Mouse (Mus musculus): Measurements from ENCODE around the gene Rasgef1c.

The Rasgef1c gene

DNA sequence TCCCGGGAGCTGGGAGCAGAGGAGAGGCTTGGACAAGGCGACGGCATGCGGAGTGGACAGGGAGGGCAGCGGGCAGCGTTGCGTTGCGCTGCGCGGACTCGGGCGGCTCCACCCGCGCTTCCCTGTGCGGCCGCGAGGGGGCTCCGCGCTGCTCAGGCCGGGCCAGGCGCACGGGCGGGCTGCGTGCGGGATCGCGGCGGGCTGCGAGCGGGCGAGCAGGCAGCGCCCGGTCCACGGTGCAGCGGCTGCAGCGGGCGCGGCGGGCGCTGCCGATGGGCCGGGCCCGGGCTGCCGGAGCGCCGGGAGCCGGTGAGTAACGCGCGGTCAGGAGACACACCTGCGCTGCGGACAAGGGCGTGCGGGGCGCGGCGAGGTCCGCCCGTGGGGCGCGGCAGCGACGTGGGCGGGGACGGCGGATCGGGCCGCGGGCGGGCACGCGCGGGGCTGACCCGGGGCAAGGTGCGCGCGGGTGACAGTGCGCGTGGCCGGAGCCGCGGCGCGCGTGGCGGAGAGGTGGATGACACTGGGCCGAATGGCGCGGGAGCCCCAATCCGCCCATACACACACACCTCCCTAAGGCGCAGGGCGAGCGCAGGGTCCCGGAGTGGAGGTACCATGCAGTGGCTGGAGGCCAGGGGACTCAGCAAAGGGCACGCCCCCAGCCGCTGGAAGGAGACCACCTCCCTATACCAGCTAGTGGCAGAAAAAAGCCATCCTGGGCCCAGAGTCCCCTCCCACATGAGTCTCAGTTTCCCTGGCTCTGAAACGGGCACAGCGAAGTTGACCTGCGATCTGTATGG is at the start of gene Rasgef1c:
TSS of gene Rasgef1c (plus strand) at position 177 of the 800 bp plus-strand sequence.
- DNase-seq (ENCODE audit: low read depth, low spot score) = peak; percentile 31

DNA sequence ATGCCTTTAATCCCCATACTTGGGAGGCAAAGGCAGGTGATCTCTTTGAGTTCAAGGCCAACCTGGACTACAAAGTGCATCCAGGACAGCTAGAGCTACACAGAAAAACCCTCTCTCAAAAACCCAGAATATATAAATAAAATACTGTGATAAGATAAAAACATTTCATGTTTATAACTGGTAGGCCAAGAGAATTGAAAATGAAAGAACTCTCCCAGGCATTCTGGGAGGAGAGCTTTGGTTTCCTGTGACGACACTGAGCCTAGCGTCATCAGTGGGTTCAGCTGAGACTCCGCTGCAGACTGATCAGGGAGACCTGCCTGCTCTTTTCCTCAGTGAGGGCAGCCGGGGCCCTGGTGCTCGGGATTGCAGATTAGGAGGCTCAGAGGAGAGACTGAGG is 46.5 kb upstream of the Rasgef1c start:
- no peak for DNase-seq (ENCODE audit: low read depth, low spot score)

DNA sequence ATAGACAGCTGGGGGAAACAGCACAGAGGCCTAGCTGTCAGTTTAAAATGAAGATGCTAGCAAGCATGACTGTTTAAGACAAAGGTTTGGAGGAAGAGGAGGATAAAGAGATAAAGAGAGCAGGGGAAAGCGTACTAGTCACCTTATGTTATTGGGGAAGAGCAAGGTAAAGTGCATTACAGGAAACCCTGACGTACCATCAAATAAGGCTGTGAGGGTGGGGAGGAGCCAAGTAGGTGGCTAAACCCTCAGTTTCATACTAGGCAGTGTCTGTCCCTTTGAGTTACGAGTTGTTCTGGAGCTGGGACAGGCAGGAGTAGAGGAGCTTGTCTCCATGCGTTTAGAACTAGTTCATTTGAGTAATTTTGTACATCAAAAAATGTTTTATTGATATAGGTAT is 40.5 kb upstream of the Rasgef1c start:
- no peak for DNase-seq (ENCODE audit: low read depth, low spot score)

DNA sequence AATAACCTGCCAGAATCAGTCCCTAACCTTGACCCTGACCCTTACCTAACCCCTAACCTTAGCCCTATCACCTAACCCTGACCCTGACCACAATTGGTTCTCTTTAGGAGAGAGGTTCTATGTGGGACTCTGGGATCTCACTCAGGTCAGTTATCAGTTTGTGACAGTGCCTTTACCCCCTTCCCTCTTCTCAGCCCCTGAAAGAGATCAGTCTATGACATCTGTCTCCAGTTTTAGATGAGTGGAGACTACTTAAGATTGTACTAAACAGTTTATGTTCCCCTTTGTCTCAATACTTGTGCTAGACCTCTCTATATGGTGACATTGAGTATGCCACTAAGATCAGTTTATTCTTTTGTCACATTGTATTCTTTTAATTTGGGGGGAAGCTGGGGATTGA is 37.7 kb upstream of the Rasgef1c start:
- DNase-seq (ENCODE audit: low read depth, low spot score) = no peak

DNA sequence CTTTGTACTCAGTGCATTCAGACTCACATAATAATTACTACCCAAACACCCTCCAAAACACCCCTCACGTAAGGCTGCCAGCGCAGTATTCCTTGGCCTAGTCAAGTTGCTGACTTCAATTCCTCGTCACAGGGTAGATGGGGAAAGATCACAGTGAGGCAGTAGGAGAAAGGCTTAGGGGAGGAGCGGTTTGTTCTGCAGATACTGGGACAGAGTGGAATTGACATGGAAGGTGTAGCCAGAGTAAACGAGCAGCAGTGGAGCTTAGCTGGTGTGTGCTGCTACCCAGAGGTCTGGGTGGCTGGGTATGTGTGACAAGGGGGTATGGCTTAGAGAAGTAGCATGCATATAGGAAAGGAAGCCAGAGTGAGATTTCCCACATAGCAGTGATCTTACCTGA is 34.3 kb upstream of the Rasgef1c start:
- no peak for DNase-seq (ENCODE audit: low read depth, low spot score)

DNA sequence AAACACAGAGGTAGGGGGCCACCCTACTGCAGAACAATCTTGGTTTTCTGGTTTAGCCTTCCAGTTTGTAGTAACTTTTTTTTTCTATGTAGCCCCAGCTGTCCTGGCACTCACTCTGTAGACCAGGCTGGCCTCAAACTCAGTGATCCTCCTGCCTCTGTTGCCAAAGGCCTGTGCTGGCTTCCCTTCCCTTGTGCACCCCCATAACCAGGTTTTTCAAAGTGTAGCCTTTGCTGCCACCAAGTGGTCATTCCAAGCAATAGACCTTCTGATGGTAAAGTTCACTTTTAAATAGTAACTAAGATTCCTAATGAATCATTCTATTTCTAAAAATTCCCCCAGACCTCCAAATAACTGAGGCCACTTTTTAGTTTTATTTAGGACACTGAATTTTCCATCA is 31.9 kb upstream of the Rasgef1c start:
- peak; percentile 57 for DNase-seq (ENCODE audit: low read depth, low spot score)

DNA sequence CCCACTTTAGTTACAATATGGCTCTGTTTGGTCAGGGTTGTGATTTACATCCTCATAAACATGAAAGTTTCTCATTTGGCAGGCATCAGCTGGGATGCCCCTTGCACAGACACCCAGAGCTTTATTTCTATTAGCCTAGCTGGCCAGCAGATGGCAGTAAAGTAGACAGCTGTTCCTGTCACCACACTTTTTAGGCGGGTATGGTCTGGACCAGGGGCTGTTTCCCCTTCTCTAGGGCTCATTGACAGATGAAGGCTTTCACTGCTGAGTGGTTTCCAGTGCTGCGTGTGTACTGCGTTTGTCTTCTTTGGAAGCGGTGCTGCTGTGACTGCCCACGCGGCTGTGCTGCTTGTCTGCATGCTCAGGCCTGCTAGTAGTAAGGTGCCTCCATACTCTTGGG is 29.7 kb upstream of the Rasgef1c start:
- DNase-seq (ENCODE audit: low read depth, low spot score) = peak; percentile 62

DNA sequence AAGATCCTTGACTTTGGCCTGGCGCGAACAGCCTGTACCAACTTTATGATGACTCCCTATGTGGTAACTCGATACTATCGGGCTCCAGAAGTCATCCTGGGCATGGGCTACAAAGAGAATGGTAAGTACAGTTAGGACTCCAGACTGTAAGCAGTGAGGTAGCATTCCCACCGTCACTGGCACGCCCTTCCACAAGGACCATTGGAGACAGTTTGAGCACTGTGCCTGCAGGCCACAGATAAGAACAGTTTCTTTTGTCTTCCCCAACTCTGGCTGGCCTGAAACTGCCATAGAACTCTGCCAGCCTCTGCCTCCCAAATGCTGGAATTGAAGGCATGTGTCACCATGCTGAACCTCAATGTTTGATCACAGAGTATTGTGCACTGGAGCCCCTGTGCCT is 28.9 kb upstream of the Rasgef1c start:
- DNase-seq (ENCODE audit: low read depth, low spot score) = no peak

DNA sequence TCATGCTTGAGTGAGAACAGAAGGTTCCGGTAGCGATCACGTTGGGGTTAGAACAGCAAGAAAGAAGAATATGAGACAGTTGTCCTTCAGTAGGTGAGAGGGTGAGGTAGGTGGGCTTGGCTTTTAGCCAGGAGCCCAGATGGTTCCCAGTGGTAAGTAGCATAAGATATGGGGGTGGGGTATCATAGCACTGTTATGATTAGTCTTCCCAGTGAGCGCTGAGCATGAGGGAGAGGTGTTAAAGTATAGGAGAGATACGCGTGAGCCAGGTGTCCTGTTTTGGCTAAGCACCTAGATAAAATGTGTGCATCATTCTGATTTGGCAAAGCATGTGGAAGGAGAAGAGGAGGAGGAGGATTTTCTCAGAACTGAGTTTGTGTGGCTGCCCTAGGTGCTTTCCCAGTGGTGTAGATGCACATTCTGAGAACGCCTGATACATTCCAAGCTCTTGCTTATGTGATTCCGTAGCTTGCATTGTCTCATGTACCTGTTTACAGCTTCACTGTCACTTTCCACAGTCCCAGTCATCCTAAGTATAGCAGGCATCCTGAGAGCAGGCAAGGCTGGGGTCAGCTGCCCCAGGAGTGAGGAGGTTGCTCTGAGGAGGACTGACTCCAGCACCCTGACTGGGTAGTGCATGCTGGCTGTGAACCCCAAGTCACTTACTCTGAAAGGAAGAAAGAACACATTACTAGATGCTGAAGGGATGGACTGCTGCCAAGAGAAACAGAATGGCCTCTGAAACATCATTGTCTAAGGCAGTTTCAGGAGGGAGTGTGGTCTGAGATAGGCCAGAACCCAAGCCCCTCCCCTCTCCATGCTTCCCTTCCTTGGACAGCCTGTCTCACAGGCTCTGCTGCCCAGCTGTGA is 24.5 kb upstream of the Rasgef1c start:
- no peak for DNase-seq (ENCODE audit: low read depth, low spot score)

DNA sequence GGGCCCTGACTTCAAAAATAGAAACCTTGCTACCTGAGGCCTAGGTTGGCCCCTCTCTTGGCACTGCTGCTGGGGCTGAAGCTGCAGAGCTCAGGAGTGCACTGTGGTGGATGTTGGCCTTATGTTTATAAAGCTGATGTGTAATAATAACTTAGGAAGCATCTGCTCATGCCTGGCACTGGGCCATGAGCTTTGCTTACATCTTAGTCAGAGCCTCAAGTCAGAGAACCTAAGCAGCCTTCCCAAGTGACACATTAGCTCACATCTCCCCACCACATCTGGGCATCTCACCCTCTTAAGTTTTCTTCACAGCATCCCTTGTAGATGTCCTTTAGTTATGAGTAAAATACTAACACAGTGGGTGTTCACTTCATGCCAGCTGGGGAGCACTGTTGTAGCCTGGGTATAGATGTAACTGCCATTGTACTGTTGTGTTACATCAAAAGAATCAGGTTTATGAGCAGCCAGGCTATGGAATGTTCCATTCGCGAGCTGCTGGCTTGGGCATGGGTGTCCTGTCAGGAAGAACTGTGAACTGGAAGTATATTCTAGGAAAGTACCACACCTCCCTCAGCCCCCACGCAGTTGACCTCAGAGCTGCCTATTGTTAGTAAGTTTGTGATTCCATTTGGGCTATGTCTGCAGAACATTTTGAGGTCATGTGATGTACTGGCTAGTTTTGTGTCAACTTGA is 21.5 kb upstream of the Rasgef1c start:
- no peak for DNase-seq (ENCODE audit: low read depth, low spot score)

DNA sequence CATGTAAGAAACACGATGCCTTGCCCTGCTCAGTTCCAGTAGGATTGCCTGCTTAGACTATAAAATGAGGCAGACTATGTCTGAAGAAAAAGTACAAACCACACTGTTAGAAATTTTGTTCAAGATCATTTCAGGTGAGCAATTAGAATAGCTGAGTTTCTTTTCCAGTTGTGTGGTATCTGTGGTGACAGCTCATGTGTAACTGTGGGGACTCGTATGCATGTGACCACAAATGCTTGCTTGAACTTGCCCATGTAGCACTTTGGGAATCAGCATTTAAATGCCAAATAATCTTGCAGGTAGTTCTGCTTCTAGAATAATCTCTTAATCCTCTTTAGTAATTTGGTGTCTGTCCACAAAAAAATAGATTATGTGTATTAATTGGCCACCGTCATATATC is 18.2 kb upstream of the Rasgef1c start:
- DNase-seq (ENCODE audit: low read depth, low spot score) = no peak

DNA sequence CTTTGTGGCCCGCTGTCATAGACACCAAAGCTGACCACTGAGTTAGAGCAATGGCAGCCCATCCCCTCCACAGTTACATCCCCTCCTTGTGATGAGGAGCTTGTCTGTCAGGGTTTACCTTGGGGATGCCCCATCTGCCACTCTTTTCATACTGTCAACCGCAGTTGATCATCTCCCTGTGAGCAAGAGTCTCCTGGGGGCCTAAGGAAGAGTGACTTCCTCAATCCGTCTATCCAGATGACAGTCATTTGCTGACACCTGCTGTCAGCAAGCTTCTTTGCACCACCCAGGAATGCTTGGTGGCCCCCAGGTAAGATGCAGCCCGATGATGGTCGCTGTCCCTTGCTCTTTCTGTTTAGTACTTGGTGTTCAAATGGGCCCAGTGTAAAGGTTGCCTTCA is 13.2 kb upstream of the Rasgef1c start:
- DNase-seq (ENCODE audit: low read depth, low spot score) = no peak

DNA sequence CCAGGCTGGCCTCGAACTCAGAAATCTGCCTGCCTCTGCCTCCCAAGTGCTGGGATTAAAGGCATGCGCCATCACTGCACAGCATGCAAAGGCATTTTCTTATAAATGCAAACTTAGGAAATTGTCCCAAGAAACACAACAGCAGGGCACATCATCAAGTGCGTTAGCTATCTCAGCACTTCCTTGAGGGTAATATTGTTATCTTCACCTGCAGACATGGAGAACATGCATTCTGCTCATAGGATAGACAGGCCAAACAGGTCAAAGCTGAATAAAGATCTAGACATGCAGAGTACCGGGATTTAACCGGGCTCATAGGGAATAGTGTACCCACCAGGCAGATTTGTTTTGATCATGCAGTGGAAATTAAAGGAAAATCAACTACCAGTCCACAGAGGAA is 9.6 kb upstream of the Rasgef1c start:
- no peak for DNase-seq (ENCODE audit: low read depth, low spot score)

DNA sequence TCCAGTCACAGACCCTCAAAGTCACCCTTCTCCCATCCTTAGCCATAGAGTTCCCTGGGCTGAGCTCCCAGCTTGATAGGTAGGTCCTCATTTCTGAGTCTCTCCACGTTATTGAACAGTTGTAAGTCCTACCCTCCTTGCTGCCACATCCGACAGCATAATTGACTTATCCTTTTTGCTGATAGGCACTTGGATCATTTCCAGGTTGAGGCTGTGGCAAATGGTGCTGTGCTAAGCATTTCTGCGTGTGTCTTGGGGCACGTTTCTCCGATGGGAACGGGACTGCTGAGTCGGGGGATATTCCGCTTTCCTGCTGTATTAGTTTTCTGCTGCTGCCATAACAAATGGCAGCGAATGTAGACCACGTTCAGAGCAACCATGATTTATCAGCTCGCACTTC is 7.8 kb upstream of the Rasgef1c start:
- DNase-seq (ENCODE audit: low read depth, low spot score) = no peak

DNA sequence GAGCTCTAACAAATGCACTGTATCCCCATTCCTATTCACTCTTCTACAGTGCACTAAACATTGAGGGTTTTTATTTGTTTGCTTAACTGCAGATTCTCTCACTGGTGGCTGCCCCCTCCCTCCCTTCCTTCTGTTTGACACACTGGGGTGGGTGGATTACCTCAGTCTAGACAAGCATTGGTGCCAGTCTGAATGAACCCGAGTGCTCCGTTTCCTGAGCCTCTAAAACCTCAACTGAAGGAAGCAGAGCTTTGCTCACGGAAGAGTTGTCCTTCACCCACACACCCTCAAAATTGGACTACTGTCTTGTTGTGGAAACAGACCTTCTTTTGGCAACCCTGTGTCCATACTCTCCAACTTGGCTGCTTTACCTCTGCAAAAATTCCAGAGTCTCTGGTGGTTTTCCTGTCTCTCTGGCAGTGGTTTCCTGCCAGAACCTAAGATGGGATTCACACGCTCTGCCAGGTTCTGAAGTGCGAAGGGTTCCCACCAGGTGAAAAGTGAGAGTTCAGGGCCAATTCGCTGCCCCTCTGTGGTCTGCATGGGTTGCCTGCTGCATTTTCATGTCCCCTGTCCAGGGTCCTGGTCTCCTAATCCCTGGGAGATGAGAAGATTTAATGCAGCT is 5.6 kb upstream of the Rasgef1c start:
- DNase-seq (ENCODE audit: low read depth, low spot score) = no peak

DNA sequence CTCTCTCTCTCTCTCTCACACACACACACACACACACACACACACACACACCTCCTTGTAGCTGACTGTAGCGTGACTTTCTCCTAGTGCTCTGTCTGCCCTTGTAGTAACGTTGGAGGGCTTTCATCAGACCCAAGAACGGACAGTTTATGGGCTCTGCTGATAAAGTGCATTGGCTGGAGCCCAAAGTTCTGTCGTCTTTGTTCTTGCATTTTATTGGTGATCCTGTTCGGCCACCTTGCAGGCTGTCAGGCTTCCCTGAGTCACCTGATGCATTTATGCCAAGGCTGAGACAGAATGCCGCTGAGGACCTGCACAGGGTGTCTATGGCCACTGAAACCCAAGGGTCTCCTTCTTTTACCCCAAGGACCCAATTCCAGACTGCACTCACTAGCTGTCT is 1.6 kb upstream of the Rasgef1c start:
- no peak for DNase-seq (ENCODE audit: low read depth, low spot score)

DNA sequence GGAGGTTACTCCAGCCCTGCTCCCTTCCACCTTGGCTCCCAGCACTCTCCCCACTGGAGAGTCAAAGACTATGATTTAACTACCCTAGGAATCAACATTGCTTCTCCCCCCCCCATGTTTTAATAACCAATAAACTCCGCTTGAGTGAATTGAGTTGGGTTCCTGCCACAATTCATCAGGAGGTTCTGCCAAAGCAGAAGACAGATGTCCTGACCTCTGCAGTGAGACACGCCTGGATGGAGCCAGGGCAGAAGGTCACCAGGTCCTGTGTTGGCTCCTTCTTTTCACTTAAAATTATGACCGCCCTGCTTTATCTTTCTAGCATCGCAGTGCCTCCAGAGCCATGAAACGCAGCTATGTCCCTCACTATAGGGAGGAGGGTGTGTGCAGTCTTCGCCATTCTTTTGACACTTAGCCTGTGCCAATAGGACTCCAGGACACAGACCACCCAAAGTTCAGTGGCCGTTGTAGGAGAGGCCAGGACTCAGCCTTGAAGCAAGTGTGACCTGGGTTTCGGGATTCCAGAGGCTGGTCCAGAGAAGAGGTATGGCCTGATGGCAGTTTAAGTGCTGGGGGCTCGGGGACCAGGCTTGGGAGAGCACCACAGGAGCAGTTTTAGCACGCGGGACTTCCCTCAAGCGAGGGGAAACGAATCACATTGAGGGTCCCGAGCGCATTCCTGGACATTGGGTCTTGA is 525 bp upstream of the Rasgef1c start:
- no peak for DNase-seq (ENCODE audit: low read depth, low spot score)

DNA sequence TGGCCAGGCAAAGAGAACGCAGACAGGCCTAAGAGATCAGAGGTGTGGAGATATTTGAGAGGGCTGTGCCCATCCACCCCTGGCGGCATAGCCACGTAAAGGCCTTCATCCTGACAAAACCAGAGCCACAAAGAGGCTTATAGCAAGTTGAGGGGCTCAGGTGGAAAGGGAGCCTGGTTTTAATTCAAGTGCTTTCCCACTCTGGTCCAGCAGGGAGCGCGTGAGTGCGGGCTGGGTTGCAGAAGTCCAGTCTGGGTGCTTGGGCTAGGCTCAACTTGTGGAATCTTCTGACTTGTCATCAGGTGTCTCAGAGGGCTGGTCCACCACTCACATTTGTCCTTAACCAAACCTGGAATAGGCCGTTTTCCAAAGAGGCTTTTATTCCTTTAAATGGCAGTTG is 1.7 kb downstream of the Rasgef1c start:
- peak; percentile 78 for DNase-seq (ENCODE audit: low read depth, low spot score)

DNA sequence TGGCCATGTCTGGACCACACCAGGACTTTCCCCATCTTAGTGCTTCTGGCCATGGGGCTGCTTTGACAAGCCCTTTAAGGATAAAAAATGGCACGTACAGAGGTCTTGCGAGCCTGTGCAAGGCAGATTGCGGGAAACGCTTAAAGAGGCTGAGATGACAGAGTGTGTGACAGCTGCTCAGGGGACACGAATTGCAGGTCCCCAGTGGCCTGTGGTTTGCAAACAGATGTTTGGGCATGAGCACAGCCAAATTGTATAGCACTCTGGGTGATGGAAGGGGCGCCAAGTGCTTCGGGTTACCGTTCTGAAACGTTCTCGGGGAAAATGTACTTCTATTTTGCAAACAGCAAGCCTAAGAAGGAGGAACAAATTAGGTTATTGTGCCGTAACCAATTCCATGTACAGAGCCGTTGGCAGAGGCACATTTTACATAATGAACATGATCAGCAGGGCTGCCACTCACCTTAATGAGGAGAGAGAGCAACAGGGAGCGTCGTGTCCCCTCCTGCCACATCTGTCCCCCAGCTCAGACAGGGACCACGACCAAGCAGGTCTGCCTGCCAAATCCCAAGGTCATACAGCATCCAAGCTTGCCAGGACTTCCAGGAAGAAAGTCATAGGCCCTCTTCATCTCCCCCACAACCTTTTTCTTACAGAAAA is 17.0 kb downstream of the Rasgef1c start:
- DNase-seq (ENCODE audit: low read depth, low spot score) = no peak

DNA sequence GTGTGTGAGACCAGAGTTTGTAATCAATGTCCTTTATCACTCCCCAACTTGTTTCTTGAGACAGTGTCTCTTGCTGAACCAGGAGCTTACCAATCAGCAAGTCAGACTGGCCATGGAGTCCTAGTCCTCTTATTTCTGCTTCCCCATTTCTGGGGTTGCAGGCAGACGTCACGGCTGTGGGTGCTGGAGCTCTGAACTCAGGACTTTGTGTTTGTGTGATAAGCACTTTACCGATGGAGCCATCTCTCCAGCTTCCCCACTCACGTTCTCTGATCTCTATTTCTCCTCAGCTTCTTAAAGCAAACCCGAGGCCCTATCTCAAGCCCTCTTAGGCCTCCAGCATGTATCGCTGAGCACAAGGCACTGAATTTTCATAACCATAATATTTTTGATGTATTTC is 17.7 kb downstream of the Rasgef1c start:
- DNase-seq (ENCODE audit: low read depth, low spot score) = no peak

DNA sequence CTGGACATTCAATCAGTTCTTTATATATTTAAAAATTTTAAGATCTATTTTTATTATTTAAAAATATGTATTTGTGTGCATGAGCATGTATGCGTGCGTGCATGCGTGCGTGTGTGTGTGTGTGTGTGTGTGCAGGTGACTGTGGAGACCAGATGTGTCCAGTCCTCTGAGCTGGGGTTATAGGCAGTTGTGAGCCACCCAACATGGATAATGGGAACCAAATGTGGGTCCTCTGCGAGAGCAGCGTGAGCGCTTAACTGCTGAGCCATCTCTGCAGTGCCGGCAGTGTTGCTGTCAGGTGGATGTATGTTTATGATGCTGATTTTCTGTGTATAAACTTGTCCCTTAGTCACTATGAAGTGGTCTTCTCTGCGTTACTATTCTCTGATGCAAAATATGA is 21.9 kb downstream of the Rasgef1c start:
- DNase-seq (ENCODE audit: low read depth, low spot score) = no peak

Data from ES-CJ7 (cell line).